Mouse (Mus musculus) induced T-regulatory cell, adult 2 months (primary cell): ENCODE measurements around the gene Mif4gd.
"Not testable (repeated sequence)": the region's sequence is repeated elsewhere in the genome, so short reads cannot be mapped to it uniquely, and the experiment has no call there.

Source experiments
- DNase-seq: peaks from one replicate; pipeline ENCODE4 v3.0.0-alpha.2; 2012; ENCODE audit warnings: low read depth

Gene Mif4gd

DNA sequence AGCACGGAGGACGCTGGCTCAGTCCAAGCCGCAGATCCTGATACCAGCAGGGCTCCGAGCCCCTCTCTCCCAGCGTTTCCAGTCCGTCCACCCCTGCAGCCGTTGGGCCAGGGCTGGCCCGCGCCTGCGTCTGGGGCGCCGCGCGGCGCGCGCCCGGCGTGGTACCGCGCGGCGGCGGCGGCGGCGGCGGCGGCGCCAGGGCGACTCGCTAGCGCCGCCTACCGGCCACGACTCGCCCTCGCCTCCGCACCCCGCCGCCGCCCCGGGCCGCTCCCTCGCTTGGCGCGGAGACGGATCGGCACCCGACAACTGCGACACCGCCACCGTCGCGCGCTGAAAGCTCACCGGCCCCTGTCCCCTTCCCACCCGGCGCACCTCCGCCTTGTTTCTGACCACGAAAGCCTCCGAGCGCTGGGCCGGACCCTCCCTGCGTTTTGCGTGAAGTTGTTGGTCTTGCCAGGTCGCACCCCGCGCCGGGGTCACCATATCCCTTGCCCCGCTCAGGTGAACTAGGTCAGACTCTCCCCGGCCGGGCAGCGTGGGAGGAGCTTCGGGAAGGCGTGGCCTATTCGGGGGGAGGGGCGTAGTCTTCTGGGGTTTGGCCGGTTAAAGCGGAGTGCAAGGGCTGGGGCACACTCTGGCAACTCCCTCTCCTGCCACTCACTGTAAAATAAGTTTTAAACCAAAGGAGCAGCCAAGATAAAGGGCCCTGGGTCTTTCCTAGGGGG, at the start of gene Mif4gd:
TSS of gene Mif4gd (minus strand) at position 560 of the 728 bp plus-strand sequence.
- DNase-seq, result peak; percentile 97

DNA sequence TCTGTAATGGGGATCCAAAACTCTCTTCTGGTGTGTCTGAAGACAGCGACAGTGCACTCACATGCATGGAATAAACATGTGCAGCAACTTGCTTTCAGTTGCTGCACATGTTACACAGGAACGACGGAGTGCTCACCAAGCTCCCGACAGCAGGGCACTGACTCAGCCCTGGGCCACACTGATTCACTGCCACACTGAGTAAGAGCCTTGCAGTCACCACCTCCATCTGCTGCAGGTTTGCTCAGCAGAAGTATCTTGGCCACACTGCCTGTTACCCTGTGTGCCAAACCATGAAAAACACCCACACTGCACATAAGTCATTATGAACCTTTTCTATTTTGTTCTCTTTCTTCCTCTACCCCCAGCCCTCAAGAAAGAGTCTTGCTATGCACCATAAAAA, 47.6 kb upstream of the Mif4gd start:
- DNase-seq, result no peak

DNA sequence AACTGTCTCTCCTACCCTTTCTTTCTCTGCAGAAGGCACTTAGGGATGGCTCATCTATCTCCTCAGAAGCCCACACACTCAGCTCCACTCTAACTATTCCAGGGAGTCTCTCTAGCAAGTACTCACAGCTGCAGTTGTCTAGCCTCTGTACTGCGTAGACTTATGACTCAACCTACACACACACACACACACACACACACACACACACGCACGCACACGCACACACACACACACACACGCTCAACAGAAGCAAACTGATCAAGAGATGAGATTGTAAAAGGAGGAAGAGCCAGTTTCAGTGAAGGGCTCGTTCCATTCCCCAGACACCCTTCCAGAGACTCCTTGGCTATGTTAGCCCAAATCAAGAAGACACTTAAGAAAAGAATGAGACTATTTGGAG, 45.8 kb upstream of the Mif4gd start:
- DNase-seq, result no peak

DNA sequence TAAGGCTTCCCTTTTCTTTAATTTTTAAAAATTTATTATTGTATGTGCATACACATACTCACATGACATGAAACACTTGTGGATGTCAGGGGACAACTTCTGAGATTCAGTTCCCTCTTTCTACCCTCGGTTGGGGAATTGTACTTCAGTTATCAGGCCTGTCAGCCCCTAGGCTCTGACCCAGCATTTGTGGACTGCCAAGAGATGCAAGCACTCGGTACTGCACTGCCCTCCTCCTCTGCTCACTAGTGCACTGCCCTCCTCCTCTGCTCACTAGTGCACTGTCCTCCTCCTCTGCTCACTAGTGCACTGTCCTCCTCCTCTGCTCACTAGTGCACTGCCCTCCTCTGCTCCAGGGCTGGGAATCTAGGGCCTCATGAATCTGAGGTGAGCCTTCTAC, 41.4 kb upstream of the Mif4gd start:
- DNase-seq, result no peak

DNA sequence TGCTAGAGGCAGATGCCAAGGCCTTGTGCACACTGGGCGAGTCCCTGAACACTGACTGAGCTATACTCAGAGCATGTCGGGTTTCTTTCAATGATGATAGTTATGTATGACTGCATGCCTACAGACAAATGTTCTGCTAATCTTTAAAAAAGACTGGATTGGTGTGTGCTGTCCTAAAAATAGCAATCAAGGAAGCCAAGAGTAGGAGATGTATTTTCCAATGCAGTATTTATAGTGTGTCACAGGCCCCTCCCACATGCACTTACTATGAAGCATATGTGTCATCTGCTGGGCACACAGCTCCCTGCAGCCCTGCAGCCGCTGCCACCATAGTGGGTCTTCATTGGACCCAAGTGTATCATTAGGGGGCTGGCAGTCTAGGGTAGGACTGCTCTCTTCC, 40.4 kb upstream of the Mif4gd start:
- DNase-seq, result no peak

DNA sequence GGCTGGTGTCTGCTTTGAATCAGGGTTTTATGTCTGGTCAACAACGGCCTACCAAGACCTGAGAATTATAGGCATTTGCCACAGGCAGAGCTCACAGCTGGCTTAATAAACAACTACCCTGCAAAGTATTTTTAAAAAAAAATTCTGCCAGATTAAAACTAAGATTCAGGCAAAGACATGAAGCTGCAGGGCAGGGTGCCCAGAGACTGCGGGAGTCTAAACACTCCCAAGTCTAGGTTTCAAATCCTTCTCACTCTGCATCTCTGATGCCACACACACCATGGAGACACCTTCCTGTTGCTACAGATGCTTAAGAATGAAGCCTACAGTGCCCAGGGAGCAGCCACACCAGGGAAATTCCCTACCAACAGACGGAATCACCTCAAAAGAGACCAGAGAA, 38.9 kb upstream of the Mif4gd start:
- DNase-seq, result no peak

DNA sequence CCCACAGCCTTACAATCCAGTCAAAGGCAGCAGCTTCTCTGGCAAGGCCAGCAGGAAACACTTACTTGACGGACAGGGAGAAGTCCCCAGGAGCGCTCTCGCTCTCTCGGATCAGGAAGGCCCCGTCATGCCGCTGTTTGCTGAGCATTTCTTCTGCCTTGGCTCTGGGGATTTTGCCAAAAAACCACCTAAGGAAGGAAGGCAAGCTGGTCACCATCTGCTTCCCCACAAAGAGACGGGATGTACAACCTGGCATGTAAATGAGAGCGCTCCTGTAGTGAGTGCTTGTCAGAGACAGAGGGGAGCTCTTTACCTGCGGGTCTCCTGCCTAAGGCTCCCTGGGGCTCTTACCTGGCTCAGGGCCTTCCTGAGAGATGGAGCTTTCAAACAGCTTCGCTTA, 36.9 kb upstream of the Mif4gd start:
- no peak for DNase-seq

DNA sequence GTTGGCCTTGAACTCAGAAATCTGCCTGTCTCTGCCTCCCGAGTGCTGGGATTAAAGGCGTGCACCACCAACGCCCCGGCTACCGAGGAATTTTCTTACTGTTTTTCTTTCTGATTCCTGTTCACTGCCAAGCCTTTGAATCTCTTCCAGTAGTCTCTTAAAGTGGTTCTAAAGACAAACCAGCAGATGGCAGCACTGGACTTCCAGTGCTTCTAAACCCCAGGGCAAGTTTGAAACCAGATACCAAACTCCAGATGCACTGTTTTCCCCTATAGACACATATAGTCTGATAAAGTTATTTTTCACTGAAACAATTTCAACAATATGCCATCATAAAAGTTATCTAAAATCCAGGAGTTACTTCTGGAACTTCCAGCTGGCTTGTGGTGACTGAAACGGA, 34.7 kb upstream of the Mif4gd start:
- DNase-seq, result peak; percentile 91

DNA sequence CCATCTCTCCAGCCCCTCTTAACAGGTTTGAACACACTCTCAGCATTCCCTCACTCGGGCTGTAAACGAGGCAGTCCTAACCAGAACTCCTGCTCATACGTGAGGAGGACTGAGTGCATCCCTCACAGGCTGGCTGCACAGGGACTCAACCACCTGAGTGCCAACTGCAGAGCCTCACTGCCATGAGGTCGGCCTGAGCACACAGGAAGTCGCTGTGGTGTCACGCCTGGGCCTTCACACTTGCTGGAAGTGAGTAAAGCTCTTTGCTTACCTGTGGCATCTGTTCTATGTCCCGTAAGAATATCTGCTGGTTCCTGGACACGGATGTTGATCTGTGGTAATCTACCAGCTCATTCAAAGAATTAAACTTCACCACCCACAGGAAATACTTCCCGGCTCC, 33.7 kb upstream of the Mif4gd start:
- DNase-seq, result peak; percentile 83

DNA sequence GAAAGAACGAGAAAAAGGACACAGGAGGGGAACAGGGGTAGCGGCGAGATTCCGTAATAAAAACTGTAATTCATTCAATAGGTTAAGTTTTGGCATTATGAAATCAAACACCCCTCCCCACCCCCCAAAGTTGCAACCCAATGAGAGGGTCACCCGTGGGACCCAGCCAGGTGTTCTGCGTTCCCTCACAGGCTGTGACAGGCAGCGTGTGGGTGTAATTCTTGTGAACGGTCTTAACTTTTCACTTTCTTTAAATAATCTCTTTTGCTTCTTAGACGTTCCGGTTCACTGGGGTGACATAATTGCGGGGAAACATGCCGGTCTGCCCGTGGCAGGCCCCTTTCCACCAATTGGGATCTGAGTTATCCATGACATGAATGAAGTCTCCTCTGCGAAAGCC, 32.7 kb upstream of the Mif4gd start:
- DNase-seq, result not testable (repeated sequence)

DNA sequence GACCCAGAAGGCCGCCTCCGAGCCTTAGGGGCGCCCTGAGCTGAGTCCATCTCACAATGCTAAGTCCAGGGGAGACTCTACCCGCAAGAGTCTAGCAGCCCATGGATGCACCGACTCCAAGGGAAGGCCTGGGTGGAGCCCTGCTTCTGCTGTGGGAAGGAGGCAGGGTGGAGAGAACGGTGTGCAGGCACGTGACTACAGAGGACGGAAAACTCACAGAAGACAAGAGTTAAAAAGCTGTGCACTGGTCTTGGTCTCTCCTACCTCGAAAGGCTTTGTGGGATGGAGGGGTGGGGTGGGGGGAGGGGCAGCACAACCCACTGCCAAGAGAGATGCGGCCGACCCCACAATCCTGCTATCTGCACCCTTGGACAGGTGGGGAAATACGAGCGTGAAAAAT, 31.5 kb upstream of the Mif4gd start:
- DNase-seq, result no peak

DNA sequence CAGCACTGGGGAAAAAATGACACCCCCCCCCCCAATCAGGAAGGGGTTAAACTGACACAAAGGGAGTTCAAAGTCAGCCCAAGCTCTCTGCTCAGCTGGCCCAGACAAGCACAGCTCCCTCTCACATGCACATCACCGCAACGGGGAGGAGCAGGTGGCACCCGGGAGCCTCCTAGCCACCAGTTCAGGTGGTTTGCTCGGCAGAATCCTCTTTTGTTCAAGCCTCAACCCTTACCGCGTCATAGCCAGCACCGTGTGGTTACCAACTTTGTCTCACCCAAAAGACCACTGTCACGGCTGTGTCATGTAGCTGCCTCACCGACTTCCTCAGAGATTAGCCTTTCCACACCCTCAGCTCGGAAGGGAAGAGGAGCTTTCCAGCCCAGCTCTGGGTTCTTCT, 30.5 kb upstream of the Mif4gd start:
- DNase-seq, result peak; percentile 92

DNA sequence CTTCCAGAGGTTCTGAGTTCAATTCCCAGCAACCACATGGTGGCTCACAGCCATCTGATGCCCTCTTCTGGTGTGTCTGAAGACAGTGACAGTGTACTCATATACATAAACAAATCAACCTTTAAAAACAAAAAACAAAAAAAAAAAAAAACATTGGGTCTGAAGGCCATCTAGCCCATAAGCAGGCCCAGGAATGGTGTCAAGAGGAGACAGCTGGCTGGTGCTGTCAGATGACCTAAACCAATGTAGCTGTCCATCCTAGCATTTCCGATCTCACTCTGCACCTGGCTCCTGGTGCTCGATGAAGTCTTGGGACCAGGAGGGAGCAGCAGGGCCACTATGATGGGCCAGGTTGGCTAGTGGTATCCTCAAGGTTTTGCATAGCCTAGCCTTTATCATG, 29.9 kb upstream of the Mif4gd start:
- no peak for DNase-seq

DNA sequence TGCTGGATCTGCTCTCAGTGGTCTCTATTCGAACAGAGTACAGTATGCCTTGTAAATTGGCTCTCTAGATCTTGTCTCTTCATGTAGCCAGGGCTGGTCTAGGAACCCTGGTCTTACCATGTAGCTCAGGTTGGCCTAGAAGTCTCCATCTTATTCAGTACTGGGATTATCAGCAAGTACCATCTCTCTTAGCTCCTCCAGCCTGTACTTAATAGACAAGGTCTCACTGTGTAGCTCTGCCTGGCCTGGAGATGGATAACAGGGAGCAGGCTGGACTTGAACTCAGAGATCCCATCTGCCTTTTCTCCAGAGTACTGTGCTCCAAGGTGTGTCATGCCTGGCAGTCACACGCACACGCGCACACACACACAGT, 28.9 kb upstream of the Mif4gd start:
- DNase-seq, result no peak

DNA sequence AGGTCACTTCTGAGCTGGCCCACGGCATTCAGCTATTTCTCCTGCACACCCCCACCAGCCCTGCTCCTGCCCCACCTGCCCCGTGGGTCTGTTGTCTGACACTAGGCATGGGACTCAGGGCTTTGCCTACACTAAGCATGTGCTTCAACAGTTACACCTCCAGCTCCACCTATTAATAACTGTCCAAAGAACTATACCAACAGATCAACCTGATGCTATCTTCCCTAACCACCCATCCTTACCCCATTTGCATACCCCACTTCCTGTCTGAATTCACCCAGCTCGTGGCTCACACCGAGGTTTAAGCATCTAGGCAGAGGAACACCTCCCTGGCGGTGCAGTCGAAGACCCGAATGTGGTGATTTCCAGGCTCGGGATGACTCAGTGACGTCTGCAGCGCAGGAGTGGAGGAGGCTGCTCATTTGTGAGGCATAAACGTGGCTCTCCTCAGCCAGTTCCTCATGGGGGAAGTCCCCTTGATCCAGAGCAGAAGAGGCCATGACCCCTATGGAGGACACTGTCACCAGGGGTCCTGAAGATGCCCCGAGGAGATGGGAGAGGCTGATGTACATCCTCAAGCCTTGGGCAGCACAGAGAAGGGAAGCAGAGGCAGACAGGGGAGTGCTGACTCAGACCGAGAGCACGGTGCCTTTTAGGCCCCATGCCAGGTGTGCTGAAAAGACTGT, 28.4 kb upstream of the Mif4gd start:
- peak; percentile 97 for DNase-seq

DNA sequence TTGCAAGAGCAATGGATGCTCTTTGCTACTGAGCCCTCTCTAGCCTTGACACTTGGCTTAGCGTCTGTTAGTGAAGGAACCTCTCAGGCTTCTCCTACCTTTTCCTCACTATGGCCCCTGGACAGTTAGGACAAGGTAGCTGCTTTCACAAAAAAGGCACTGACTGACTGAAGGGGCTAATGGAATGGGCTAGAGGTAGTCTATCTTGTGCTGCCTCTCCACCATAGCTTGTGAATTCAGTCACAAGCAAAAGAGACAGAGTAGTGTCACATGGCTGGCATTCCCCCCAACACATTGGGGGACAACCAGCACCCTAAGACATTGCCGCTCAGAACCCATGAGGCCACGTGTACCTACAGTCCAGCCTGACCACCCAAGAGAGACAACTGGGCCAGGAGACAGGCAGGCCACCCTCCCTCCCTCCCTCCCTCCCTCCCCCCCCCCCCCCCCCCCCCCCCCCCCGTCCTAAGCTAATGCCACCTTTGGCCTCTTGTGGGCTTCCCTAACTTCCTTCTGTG, 27.6 kb upstream of the Mif4gd start:
- DNase-seq, result peak; percentile 68

DNA sequence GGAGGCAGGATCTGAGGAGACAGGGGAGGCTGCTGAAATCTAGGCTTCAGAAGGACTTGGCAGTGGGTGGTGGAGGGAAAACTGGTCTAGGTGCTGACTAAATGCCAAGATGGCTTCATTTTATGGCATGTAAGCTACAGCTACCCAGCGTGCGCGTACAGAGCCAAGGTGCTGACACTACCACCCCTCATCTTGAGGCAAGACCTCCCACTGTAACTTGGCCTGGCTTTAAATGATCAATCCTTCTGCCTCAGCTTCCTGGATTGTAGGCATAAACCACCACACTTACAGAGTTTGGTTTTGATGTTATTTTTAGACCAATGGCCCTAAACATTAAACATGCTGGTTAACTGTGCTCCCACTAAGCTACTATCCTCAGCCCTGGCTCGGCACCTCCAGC, 26.8 kb upstream of the Mif4gd start:
- peak; percentile 56 for DNase-seq

DNA sequence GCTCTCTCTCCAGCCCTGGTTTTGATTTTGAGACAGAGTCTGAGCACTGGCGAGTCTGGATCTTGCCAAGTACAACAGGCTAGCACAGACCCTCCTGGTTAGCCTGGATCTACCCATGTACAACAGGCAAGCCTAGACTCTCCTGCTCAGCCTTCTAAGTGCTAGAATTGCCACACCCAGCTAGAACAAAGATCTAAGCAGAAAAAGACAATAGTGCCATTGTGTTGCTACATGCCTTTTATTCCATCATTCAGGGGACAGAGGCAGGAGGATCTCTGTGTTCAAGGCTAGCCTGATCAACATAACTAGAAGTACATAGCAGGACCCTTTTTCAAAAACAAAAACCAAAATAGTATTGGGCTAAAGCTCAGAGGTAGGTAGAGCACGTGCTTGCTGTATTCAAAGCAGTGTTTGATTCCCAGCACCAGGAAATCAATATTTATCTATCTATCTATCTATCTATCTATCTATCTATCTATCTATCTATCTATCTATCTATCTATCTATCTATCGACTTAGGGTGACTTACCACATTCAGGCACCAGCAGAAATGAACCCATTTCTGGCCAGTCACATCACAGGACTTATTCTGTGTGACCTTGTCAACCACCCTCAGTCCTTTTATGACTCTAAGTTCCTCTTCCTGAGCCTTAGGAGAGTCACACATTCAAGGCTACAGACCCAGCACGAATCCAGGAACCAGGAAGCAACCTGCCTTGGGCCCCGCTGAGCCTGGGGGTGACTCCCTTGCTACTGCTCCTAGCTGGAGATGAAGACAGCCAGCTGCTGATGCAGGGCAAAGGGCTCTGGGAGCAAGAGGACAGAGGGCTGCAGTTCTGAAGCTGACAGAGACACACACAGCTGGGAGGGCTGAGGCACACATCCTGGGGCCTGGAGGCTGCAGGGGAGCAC, 26.0 kb upstream of the Mif4gd start:
- DNase-seq, result peak; percentile 73

DNA sequence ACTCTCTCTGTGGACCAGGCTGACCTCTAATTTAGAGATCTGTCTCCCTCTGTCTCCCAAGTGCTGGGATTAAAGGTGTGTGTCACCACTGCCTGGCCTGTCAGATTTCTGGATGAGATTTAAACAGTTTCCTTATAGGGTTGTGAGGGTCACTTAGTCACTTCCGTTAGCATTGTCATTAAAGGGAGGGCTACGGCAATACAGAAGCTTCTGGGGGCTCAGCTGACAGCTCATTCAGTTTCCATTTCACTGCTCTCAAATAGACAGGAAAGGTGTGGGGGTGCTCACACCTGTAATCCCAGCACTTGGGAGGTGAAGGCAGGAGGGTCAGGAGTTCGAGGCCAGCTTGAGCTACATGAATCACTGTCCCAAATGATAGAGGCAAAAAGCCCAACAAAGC, 24.2 kb upstream of the Mif4gd start:
- DNase-seq, result peak; percentile 31

DNA sequence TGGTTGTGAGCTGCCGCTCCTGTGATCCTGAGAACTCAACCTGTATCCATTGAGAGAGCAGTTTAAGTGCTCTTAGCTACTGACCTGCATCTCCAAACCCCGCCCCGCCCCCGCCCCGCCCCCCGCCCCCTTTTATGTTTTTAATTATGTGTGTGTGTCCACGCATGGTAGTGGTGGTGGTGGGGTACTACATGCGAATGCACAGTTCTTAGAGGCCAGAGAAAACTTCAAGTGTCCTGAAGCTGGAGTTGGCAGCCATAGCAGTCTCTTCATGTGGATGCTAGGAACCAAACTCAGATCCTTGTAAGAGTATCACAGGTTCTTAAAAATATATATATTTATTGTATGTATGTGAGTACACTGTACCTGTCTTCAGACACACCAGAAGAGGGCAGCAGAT, 22.7 kb upstream of the Mif4gd start:
- no peak for DNase-seq

DNA sequence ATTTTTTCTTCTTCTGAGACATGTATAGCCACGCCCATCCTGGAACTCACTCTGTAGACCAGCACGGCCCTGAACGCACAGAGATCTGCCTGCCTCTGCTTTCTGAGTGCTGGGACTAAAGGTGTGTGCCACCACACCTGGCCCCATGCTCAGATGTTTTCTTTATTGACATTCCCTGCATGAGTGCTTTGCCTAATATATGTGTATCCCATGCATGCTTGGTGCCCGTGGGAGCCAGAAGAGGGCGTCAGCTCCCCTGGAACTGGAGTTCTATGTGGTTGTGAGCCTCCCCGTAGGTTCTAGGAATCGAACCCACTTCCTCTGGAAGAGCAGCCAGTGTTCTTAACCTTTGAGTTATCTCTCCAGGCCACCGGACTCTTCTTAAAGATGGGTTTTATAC, 22.3 kb upstream of the Mif4gd start:
- peak; percentile 63 for DNase-seq

DNA sequence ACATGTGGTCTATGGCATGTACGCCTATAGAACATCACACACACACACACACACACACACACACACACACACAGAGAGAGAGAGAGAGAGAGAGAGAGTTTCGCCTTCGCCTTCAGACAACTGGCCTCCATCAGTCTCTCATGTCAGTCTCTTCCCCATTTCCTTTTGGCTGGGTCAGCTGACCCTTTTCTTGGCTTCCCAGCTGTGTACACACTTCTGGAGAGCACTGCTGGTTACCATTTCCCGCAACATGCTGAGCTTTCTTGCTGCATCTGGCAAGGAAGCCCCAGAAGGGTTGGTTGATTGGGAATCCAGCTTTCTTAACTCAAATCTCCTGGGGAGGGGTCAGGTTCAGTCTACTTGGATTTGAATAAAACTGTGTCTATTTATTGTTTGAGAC, 21.3 kb upstream of the Mif4gd start:
- DNase-seq, result peak; percentile 59

DNA sequence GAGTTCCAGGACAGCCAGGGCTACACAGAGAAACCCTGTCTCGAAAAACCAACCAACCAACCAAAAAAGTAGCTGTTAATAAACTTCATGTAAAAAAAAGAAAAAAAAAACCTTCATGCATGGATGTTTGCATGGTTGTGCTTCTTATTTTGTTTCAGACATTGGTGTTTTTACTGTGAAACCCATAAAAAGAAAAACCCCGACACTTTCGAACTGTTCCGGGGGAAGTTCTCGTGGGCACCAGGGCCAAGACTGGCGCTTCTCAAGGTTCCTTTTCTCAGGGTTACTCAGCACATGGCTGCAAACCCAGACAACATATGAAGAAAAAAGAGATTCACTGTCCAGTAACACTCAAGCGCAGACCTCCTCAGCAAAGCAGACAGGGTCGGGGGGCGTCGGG, 20.1 kb upstream of the Mif4gd start:
- DNase-seq, result peak; percentile 85
